Mouse (Mus musculus) heart, embryonic 10.5 days (tissue): ENCODE results near the gene Adprm. TPM values are rescaled to one million over a fixed set of nuclear protein-coding genes. Genes with fewer than 3 reads are reported as not detected.

ENCODE experiments used
- DNase-seq: peaks from one replicate; pipeline ENCODE4 v3.0.0-alpha.2; 2017; ENCODE audit warnings: low spot score
- H3K27ac ChIP-seq: fragments of 300-500 bp; sonication (generic); 2 replicates; pipeline ENCODE4 v1.5.1; 2016; ENCODE audit warnings: mild to moderate bottlenecking
- H3K27me3 ChIP-seq: fragments of 300-500 bp; sonication (generic); 2 replicates; pipeline ENCODE4 v1.6.1; 2016; ENCODE audit warnings: mild to moderate bottlenecking; ENCODE audit not compliant: poor library complexity, insufficient read depth, severe bottlenecking
- H3K36me3 ChIP-seq: fragments of 300-500 bp; sonication (generic); 2 replicates; pipeline ENCODE4 v1.6.1; 2016; ENCODE audit warnings: mild to moderate bottlenecking, moderate library complexity
- H3K4me1 ChIP-seq: fragments of 300-500 bp; sonication (generic); 2 replicates; pipeline ENCODE4 v1.6.1; 2016; ENCODE audit warnings: mild to moderate bottlenecking
- H3K4me3 ChIP-seq: fragments of 300-500 bp; sonication (generic); 2 replicates; pipeline ENCODE4 v1.5.1; 2016; ENCODE audit warnings: mild to moderate bottlenecking, moderate library complexity
- H3K9me3 ChIP-seq: fragments of 300-500 bp; sonication (generic); 2 replicates; pipeline ENCODE4 v1.6.1; 2016; ENCODE audit warnings: mild to moderate bottlenecking, moderate library complexity
- WGBS: fragments of 180-500 bp; shearing (Covaris S2); methylation state at CpG from one replicate; pipeline ENCODE4 v1.1.7; 2016; 5-methylcytosine and 5-hydroxymethylcytosine counted together
- polyA plus RNA-seq: library from polyadenylated mRNA; unstranded; fragments of >200 nt; fragmentation: Nextera tagmentation; extraction: Ambion mirVana; gene quantifications from 2 replicates; pipeline ENCODE4 v1.2.1, GENCODE M21; 2016

The Adprm gene
- polyA plus RNA-seq, 1 experiment from 2014 or later = 21.7 TPM

- H3K27ac ChIP-seq = no peak overlapping the region
- no peaks in the 10 kb centered on the region for H3K9me3 ChIP-seq
- peaks cover 55% of the 10 kb centered on the region for H3K27me3 ChIP-seq
- no peaks in the 10 kb centered on the region for H3K36me3 ChIP-seq
- H3K4me3 ChIP-seq = no peak overlapping the region
- H3K4me1 ChIP-seq = peaks cover 15% of the 10 kb centered on the region
- no peak for DNase-seq
- WGBS = 31% methylated on average over 32 of the region's 32 CpGs
Observed at GRCm38 (mm10) chr11:67083712-67084340, 31.4 kb upstream of the Adprm start.

- WGBS = 65% methylated on average over 6 of the region's 6 CpGs
Observed at GRCm38 (mm10) chr11:67083239-67083638, 30.8 kb upstream of the Adprm start.

GRCm38 (mm10) chr11:67082793-67083192 lies 30.4 kb upstream of the Adprm start:
- peaks cover 57% of the 10 kb centered on the region for H3K27me3 ChIP-seq
- H3K27ac ChIP-seq = no peak overlapping the region
- no peaks in the 10 kb centered on the region for H3K36me3 ChIP-seq
- peaks cover 15% of the 10 kb centered on the region for H3K4me1 ChIP-seq
- DNase-seq = no peak
- no peak overlapping the region for H3K4me3 ChIP-seq
- H3K9me3 ChIP-seq = no peaks in the 10 kb centered on the region
- 75% methylated on average over 13 of the region's 13 CpGs for WGBS

More at GRCm38 (mm10) chr11:67083239-67083638, 30.8 kb upstream of the Adprm start:
- no peak for DNase-seq
- Histone ChIP-seq H3K27me3 (peaks cover 52% of the 10 kb centered on the region), H3K4me3 (no peak overlapping the region), H3K27ac (no peak overlapping the region), H3K36me3 (no peaks in the 10 kb centered on the region), H3K9me3 (no peaks in the 10 kb centered on the region), H3K4me1 (peaks cover 15% of the 10 kb centered on the region)

GRCm38 (mm10) chr11:67082188-67082587 lies 29.8 kb upstream of the Adprm start:
- WGBS = 75% methylated on average over 7 of the region's 7 CpGs
- Histone ChIP-seq H3K27ac (no peak overlapping the region), H3K27me3 (peaks cover 56% of the 10 kb centered on the region), H3K36me3 (no peaks in the 10 kb centered on the region), H3K4me1 (peaks cover 15% of the 10 kb centered on the region), H3K9me3 (no peaks in the 10 kb centered on the region), H3K4me3 (no peak overlapping the region)
- no peak for DNase-seq

DNA sequence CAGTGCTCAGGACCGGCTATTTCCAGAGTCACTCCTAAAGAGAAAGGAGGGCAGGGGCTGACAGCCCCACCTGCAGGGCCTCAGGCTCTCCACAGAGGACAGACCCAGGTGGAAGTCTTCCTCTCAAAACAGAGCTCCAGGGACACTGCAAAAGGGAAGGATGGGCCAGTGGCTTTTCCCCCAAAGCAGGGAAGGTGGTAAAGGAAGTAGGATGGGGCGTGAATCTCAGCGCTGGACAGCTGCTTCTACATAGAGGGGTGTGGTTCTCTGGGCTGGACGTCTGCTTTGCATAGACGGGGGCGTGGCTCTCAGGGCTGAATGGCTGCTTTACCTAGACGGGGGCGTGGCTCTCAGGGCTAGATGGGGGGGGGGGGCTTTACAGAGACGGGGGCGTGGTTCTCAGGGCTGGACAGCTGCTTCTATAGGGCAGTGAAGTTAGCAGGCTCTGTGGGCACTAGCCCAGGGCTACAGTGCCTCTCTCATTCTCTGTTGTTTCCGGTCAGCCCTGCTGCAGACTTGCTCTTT lies 28.8 kb upstream of the Adprm start:
- Histone ChIP-seq H3K36me3 (no peaks in the 10 kb centered on the region), H3K27me3 (peaks cover 52% of the 10 kb centered on the region), H3K4me1 (peaks cover 15% of the 10 kb centered on the region), H3K27ac (no peak overlapping the region), H3K9me3 (no peaks in the 10 kb centered on the region), H3K4me3 (peak overlapping the region; percentile 22; the same call in 1 of the 2 replicates)
- WGBS = 5% methylated on average over 11 of the region's 11 CpGs
- peak; percentile 93 for DNase-seq

GRCm38 (mm10) chr11:67080168-67080567 lies 27.8 kb upstream of the Adprm start:
- no peak for DNase-seq
- H3K4me1 ChIP-seq = peaks cover 16% of the 10 kb centered on the region
- H3K9me3 ChIP-seq = no peaks in the 10 kb centered on the region
- H3K4me3 ChIP-seq = no peak overlapping the region
- WGBS = 1% methylated on average over 3 of the region's 3 CpGs
- no peak overlapping the region for H3K27ac ChIP-seq
- H3K27me3 ChIP-seq = peaks cover 51% of the 10 kb centered on the region
- no peaks in the 10 kb centered on the region for H3K36me3 ChIP-seq

DNA sequence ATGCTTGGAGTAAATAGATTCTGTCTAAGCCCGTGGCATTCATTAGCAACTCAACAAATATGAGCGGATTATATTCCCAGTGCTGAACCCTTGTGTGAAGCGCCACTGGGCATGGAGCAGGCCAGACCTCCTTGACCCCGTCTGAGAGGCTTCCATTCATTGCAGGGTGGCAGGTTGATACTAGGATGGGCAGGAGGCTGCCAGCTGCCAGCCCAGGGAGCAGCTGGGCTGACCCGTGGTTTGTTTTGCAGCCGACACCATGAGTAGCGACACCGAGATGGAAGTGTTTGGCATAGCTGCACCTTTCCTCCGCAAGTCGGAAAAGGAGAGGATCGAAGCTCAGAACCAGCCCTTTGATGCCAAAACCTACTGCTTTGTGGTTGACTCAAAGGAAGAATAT lies 27.3 kb upstream of the Adprm start:
- no peak overlapping the region for H3K27ac ChIP-seq
- H3K27me3 ChIP-seq = peaks cover 47% of the 10 kb centered on the region

GRCm38 (mm10) chr11:67078888-67079287 lies 26.5 kb upstream of the Adprm start:
- 85% methylated on average over 6 of the region's 6 CpGs for WGBS

More for the DNA sequence above, 27.3 kb upstream of the Adprm start:
- H3K4me1 ChIP-seq = peaks cover 20% of the 10 kb centered on the region
- no peak overlapping the region for H3K4me3 ChIP-seq
- no peak for DNase-seq
- H3K9me3 ChIP-seq = no peaks in the 10 kb centered on the region
- 75% methylated on average over 11 of the region's 11 CpGs for WGBS
- H3K36me3 ChIP-seq = no peaks in the 10 kb centered on the region

DNA sequence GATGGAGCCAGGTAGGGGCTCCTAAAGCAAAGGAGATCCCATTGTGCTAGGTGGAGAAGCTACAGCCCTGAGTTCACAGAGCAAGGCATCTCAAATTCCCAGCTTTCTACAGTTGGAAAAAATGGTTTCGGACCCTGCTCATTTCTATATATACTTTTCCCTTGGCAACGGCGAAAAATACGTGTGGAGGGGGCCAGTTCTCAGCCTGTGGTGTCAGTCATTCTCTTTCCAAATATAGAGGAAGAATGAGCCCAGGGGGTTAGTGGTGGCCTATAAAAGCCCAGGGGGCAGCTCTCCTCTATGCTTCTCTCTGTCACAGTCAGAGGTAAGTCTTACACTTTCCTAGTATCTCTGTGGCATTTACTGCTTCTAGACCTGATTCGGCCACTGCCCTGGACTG lies 25.6 kb upstream of the Adprm start, which contains the start of gene Myh3:
TSS of gene Myh3 (plus strand) at position 301 of the 400 bp plus-strand sequence.
- WGBS = 78% methylated on average over 5 of the region's 5 CpGs
- Histone ChIP-seq H3K27ac (no peak within 1 kb of the TSS), H3K9me3 (no peaks in the 10 kb centered on the region), H3K4me3 (no peak within 1 kb of the TSS), H3K36me3 (no peaks in the 10 kb centered on the region), H3K27me3 (peaks cover 29% of the 10 kb centered on the region; the same call in 1 of the 2 replicates), H3K4me1 (peaks cover 23% of the 10 kb centered on the region)
- no peak for DNase-seq

More at GRCm38 (mm10) chr11:67078888-67079287, 26.5 kb upstream of the Adprm start:
- Histone ChIP-seq H3K4me1 (peaks cover 23% of the 10 kb centered on the region), H3K27me3 (peaks cover 38% of the 10 kb centered on the region), H3K9me3 (no peaks in the 10 kb centered on the region), H3K27ac (no peak overlapping the region), H3K36me3 (no peaks in the 10 kb centered on the region), H3K4me3 (no peak overlapping the region)
- DNase-seq = no peak

- DNase-seq = no peak
- H3K27ac ChIP-seq = no peak overlapping the region
- no peak overlapping the region for H3K4me3 ChIP-seq
- H3K36me3 ChIP-seq = no peaks in the 10 kb centered on the region
- 50% methylated on average over 3 of the region's 3 CpGs for WGBS
- H3K4me1 ChIP-seq = peaks cover 23% of the 10 kb centered on the region
- no peaks in the 10 kb centered on the region for H3K9me3 ChIP-seq
- peaks cover 24% of the 10 kb centered on the region; the same call in 1 of the 2 replicates for H3K27me3 ChIP-seq
Observed at GRCm38 (mm10) chr11:67077435-67077834, 25.0 kb upstream of the Adprm start.

DNA sequence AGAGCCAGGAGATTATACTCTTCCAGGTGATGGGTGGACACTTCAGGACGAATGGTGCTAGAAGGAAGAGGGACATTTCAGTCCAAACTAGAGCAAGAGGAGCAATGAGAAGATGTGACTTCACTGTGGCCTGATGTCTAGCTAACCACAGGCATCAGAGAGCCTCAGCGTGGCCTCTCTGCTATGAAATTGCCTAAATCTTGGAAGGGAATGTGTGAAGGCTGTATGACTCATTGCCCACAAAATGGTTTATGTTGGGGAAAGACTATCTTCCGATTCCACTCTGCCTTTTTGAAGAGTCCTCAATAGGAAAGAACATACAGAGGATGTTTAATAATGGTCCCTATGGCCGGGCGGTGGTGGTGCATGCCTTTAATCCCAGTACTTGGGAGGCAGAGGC lies 24.4 kb upstream of the Adprm start:
- Histone ChIP-seq H3K27ac (no peak overlapping the region), H3K27me3 (peaks cover 19% of the 10 kb centered on the region; the same call in 1 of the 2 replicates), H3K4me1 (peaks cover 23% of the 10 kb centered on the region), H3K9me3 (no peaks in the 10 kb centered on the region), H3K4me3 (no peak overlapping the region), H3K36me3 (no peaks in the 10 kb centered on the region)
- DNase-seq = no peak
- 90% methylated on average over 5 of the region's 5 CpGs for WGBS

DNA sequence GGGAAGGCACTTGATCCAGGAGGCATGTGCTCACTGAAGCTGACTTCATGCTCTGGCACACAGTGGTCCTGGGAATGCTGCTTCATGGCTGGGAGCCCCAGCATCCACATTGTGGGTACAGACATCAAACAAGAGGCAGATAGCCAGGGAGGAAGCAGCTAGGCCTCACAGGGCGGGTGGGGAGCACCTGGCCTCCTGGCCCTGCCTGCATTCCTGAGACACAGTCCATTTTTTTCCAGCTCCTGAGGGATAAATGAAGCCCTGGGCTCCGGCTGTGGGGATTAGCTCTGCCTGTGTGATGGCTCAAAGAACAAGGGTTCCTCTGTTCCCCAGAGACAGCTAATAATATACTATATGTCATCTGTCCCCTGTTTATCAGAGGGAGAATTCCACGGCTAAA lies 22.6 kb upstream of the Adprm start:
- no peak for DNase-seq
- H3K4me1 ChIP-seq = peaks cover 11% of the 10 kb centered on the region

DNA sequence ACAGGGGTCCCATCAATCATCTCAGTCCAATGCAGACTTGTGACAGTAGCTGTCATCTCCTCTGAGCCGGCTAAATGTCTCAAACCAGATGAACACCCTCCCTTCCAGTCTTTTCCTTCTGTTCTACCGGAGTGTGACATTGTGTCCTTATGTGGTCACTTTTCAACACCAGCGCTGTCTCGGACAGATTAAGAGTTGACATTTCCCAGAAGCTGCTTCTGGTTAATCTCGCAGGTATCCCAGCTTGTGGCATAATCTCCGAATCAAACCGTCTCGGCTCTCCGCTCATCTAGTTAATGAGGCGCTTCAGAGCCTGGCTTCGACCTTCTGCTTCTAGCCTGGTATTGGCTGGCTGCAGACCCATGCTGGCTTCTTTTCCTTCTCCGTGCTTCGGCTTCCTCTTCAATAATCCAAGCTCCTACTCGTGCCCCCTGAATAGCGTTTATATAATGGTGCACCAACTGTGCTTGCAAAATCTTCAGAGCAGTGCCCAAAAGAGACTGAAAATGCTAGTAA lies 20.3 kb upstream of the Adprm start:
- H3K36me3 ChIP-seq = peaks cover 2% of the 10 kb centered on the region; the same call in 1 of the 2 replicates
- WGBS = 52% methylated on average over 15 of the region's 15 CpGs
- peaks cover 11% of the 10 kb centered on the region for H3K4me1 ChIP-seq
- H3K27ac ChIP-seq = no peak overlapping the region
- no peaks in the 10 kb centered on the region for H3K9me3 ChIP-seq
- H3K27me3 ChIP-seq = peaks cover 11% of the 10 kb centered on the region; the same call in 1 of the 2 replicates
- no peak for DNase-seq
- no peak overlapping the region for H3K4me3 ChIP-seq

More for the DNA sequence above, 22.6 kb upstream of the Adprm start:
- Histone ChIP-seq H3K9me3 (no peaks in the 10 kb centered on the region), H3K4me3 (no peak overlapping the region), H3K36me3 (no peaks in the 10 kb centered on the region), H3K27ac (no peak overlapping the region), H3K27me3 (peaks cover 19% of the 10 kb centered on the region; the same call in 1 of the 2 replicates)
- WGBS = 45% methylated on average over 3 of the region's 3 CpGs
